Mouse (Mus musculus): Measurements from ENCODE around the gene Depdc1b.

Depdc1b gene

DNA sequence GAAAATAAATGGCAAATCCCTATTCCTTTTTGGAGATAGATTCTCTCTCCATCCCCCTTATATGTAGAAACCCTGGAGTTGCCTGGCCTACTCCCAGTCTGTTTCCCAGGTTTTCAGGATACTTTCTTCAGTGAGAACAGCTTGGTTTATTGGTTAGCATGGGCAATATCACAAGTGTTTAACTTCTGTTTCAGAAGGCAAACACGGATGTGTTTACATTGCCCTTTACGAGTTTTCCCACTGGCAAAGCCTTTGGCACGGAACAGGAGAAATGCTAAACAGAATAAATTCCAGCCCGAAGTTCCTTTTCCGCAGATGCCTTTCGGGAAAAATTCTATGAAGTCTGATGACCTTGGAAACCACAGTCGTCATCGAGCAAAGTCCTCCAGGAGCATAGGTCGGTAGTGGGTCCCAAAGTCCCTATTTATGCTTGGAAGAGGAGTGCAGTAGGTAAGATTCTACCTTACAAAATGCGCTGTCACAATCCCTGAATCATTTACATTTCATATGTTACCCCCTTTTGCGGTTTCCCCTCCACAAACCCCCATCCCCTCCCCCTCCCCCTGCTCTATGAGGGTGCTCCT is 132.3 kb downstream of the Depdc1b start:
- no peak for DNase-seq

DNA sequence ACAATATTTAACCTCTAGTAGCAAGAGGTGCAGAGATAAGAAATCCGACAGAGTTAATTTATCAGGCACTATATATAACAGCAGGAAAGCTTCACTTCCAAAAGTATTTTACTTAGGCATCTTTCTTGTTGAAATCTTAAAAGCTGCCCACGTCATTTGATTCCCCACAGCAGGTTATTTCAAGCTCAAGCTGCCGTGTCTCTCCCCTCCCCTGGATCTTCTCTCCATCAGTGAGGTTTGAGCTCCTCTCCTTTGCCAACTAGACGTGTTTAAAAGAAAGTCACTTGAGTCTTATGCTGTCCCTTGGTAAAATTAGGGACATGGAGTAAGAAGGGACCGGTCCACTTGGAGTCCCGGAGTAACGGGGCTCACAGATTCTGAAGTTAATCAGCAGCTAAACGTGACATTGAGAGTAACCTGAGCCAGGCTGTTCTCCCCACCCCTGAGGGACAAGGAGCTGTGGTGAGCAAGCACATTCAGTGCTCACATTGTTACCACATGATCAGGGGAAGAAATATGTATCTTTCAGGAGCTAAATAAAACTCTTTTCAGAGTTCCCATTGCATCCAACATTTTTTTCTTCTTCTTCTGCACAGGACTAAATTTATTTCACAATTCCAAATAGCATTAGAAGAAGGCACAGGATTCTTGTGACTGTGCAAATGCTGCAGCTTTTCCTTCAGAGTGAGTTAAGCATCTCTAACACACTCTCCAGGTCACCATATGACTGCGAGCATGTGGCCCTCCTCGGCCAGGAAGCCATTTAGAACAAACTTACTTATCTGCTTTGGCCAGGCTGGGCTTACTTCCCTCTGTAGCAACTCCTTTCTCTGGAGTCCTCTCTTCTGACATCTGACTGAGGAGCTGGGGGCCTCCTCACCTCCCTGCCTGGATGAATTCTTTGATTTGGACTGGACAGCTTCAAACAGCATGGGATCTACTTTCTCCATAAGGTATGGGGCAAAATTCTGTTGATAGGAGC is 133.3 kb downstream of the Depdc1b start, which contains the start of gene Pde4d:
Gene Pde4d, plus strand, starts transcription at position 833 of the 982 bp plus-strand sequence.
- DNase-seq = peak in 1 of 2 experiments; percentile 23

DNA sequence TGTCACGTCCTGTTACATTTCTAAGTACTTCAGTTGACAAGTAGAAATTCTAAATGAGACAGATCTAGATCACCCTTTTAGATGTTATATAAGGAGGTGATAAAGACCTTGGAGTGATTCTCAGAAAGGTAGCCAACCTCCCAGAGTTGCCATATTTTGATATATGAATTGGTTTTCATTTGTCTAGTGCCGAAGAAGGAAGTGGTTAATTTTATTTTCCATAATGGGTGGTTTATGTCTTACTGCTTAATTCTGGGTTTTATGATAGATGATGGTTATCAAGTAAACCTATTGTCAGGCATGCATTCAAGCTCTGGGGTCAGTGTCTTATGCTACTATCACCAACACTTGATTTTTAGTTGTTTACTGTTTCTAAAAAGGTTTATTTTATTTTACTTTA is 135.0 kb downstream of the Depdc1b start:
- DNase-seq = no peak

DNA sequence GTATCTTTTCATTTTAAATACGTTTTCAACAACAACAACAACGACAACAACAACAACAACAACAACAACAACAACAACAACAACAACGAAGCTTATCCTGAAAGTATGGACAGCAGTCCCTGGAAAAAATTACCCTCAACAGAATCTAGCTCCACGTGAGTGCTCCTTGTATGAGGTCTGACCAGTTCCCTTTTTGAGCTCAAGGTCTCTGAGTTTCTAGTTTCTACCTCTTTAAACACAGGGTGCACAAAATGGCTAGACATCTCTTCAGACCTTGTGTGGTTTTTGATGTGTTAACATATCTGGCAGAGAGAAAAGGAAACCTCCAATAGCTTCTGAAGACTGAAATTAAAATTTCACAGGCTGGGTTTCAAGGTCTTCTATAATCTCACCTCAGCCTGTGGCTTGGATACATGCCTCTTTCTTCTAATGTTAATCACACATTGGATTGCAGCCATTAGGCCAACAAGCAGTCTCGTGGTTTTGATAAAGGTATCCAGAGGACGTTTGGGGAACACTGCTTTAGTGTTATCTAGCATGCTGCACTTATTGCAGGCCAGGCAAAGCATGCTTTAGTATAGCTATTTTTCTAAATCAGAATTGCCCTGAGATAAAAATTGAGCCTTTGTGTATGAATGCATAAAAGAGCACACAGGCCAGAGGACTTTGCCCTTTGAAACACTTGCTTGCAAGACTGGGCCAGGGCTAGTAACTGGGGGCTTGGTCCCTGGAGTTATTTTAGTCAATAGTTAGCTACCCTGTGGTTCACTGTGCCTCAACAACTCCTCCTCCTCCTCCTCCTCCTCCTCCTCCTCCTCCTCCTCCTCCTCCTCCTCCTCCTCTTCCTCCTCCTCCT is 137.2 kb downstream of the Depdc1b start:
- DNase-seq = no peak

Data from kidney, postnatal 4 days (tissue).